Mouse (Mus musculus) adrenal gland, adult (tissue): ENCODE measurements around the gene Slc46a3.

Experiments
- DNase-seq, 2 experiments: peaks; one replicate each; pipeline ENCODE4 v3.0.0; 2022 to 2023; ENCODE audit warnings: low spot score in 1 of 2; ENCODE audit not compliant: inconsistent age in 2 of 2

Gene Slc46a3

DNA sequence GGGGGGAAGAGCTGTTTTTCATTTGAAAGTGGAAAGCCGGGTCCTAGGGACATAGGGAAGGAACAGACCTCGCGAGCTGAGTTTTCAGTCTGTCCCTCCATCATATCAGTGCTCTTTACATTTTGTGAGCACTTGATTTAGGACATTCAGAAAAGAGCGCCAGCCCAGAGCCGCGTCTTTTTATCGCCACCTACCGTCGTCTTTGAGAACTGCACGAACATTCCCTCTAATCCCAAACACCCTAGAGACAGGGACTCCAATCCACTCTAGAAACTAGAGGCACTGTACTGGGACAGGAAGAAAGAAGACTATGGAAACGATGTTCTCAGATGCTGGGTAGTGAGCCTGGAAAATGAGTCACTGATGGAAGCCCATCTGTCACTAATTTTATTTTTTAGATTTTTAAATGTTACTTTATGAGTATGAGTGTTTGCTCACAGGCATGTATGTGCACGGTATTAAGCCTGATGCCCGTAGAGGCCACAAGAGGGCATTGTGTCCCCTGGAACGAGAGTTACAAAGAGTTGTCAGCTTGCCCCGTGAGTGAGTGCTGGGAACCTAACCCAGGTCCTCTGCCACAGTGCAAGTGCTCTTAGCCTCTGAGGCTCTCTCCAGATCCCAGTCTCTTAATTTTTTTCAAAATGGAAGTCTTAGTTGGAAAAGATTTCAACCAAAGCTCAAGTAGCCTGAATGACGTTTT lies 46.3 kb downstream of the Slc46a3 start:
- peak; percentile 59 to 93 for DNase-seq

DNA sequence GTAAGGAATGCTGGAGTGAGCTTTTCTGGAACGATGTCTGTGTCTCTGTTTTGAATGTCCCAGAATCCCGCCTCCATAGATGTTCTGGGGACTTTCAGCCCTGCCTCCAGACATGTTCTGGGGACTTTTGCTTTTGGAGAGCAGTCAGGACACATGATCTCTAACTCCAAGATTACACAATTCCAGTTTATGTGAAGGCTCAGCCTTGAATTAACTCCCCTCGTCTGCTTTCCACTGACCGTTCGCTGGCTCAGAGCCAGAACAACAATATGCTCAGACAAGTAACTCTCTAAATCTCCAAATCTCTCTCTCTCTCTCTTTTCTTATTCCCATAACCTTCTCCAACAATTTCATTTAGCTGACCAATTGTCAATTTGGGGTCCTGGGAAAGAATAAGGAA lies 47.3 kb downstream of the Slc46a3 start:
- no peak for DNase-seq

DNA sequence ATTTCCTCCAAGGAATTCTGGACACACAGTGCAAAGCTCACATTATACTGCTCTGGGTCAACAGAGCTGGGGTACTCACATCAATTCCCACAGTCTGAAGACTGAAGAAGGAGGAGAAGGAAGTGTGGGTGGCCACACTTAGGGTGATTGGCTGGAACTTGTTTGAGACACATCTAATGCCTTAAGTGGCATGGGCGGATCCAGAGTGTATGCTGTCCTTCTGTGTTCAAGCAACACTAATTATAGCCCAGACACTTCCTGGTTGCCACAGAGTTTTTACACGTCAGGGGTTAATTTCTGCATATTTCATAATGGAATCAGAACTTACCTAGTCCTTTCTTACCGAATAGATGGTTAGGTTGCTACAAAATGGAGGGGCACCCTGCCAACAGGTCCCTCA lies 49.3 kb downstream of the Slc46a3 start:
- no peak for DNase-seq

DNA sequence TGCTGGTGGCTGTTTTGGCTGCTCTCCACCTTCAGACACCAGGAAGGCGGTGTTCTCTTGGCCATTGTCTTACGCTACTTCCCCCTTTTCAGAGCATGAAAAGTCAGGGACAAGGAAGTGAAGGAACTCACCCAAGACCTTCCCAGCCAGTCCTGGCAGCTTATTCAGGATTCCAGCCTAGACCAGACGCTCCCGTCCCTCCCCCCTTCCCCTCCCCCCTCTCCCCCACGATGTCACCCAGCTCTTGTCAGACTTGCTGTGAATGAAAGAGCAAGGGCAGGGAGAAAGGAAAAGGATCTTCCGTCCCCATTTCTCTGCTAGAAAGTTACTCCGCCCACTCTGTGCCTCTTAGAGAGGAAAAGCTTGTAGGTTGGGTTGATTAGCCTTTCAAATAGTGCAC lies 51.3 kb downstream of the Slc46a3 start:
- no peak for DNase-seq

DNA sequence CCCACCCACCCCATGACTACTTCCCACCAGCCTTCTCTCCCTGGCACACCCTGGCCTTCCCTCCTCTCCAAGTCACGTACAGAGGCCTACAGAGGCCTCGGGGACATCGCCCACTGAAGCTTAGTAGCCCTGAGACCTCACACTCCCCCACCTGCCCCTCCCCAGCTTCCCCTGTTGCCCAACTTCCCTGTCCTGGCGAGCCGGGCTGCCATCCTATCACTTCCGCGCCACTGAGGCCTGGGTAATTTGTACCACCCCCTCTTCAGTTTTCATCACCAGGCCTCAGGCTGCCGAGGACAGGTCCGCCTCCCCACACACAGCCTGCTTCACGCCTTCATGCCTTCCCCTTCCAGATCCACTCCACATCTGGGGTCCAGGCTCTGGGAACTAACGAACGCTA lies 55.2 kb downstream of the Slc46a3 start:
- DNase-seq, result no peak

DNA sequence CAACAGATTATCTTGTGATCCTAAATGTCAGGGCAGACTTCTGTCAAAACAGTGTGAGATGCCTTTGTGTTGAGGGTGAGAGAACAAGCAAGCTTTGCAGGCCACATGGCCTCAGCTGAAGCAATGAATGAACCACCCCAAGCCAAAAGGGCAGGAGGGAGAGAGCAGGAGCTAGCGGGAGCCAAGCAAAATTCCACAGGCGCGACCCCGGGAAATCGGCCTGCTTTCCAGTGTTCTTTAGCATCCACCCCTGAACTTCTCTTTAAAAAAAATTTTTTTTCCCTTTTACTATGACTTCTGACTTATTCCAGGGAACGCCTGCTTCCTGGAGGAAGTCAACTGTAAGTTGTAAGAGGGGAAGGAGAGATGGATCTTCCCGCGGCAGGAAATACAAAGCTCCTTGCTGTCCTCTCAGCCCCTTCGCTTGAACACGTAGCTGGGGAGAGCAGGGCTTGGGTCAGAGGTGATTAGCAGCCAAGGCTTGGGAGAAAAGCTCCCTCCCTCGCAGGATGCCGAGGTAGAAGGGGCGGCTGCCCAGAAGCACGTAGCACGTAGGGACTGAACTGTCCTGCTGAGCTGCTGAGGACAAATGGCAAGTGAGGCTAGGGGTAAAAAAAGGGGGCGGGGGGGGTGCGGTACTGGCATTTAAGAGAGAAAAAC lies 59.6 kb downstream of the Slc46a3 start:
- peak in 1 of 2 experiments; percentile 43 for DNase-seq

DNA sequence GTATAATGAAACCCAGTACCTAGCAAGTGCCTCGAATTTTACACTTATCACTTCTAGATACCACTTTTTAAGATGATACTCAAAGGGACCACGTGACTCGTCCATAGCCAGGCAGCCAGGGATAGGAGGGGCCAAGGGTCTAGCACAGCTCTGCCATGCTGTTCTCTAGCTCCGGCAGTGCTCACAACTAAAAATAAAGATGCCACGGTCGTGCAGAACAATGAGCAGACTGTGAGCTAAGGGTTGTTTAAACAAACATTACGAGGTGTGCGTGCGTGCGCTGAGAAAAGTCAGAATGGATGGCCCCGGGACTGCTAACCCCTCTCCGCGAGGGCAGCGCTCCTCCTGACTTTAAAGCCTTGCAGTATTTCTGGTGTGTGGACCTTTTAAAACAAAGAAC lies 61.8 kb downstream of the Slc46a3 start:
- DNase-seq, result no peak

DNA sequence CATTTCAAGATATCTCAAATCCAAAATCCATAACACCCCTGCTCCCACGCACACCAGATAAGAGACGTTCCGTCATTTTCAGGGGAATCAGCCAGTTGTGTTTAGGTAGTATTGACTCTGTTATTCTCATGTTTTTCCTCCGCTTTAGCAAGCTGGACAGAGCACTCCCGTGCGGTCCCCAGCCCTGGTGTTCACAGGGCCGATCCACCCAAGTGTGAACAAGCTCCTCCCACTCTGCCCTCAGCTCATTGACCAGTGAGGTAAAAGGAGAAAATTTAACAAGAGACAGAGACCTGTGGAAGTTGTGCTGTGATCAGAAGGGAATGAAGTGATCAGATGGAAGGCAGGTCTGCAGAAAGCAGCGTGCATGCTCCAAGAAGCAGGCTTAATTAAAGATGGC lies 65.8 kb downstream of the Slc46a3 start:
- DNase-seq, result no peak
